Mouse (Mus musculus): ENCODE results near the gene Nedd4. TPM values are rescaled to one million over a fixed set of nuclear protein-coding genes. Genes with fewer than 3 reads are reported as not detected.

Gene Nedd4
- polyA plus RNA-seq, 1 experiment from 2014 or later: 605 TPM

- no peaks in the 10 kb centered on the region for H3K36me3 ChIP-seq
- no peak overlapping the region for H3K27ac ChIP-seq (replicated peaks)
- peaks cover 30% of the 10 kb centered on the region for H3K4me1 ChIP-seq
- no peaks in the 10 kb centered on the region for H3K9me3 ChIP-seq (replicated peaks)
- WGBS: 66% methylated on average over 3 of the region's 3 CpGs
- no peak overlapping the region for H3K4me3 ChIP-seq
- H3K27me3 ChIP-seq (ENCODE audit: low read depth, poor library complexity, severe bottlenecking): no peaks in the 10 kb centered on the region
- DNase-seq (ENCODE audit: low spot score): no peak
Observed at GRCm38 (mm10) chr9:72763050-72763718, 101.0 kb downstream of the Nedd4 start.

GRCm38 (mm10) chr9:72766789-72767349, 104.7 kb downstream of the Nedd4 start:
- no peaks in the 10 kb centered on the region for H3K36me3 ChIP-seq
- WGBS: 2% methylated on average over 17 of the region's 17 CpGs
- H3K27ac ChIP-seq (replicated peaks): peak overlapping the region; percentile 83
- H3K27me3 ChIP-seq (ENCODE audit: low read depth, poor library complexity, severe bottlenecking): no peaks in the 10 kb centered on the region
- peak; percentile 88 for DNase-seq (ENCODE audit: low spot score)
- peak overlapping the region; percentile 51 for H3K4me3 ChIP-seq
- peaks cover 22% of the 10 kb centered on the region for H3K4me1 ChIP-seq
- no peaks in the 10 kb centered on the region for H3K9me3 ChIP-seq (replicated peaks)

GRCm38 (mm10) chr9:72775022-72775421, 112.9 kb downstream of the Nedd4 start:
- H3K27me3 ChIP-seq (ENCODE audit: low read depth, poor library complexity, severe bottlenecking): no peaks in the 10 kb centered on the region
- no peaks in the 10 kb centered on the region for H3K9me3 ChIP-seq (replicated peaks)
- peaks cover 18% of the 10 kb centered on the region for H3K4me1 ChIP-seq
- 95% methylated on average over 4 of the region's 4 CpGs for WGBS
- no peak for DNase-seq (ENCODE audit: low spot score)
- H3K4me3 ChIP-seq: no peak overlapping the region
- no peak overlapping the region for H3K27ac ChIP-seq (replicated peaks)
- H3K36me3 ChIP-seq: no peaks in the 10 kb centered on the region

- Histone ChIP-seq H3K27ac (replicated peaks) (peak overlapping the region; percentile 23; the same call in 1 of the 2 replicates), H3K9me3 (replicated peaks) (no peaks in the 10 kb centered on the region), H3K27me3 (ENCODE audit: low read depth, poor library complexity, severe bottlenecking) (no peaks in the 10 kb centered on the region), H3K36me3 (no peaks in the 10 kb centered on the region), H3K4me1 (peaks cover 39% of the 10 kb centered on the region), H3K4me3 (no peak overlapping the region)
- no peak for DNase-seq (ENCODE audit: low spot score)
- 63% methylated on average over 11 of the region's 11 CpGs for WGBS
Observed at GRCm38 (mm10) chr9:72779004-72779403, 116.9 kb downstream of the Nedd4 start.

GRCm38 (mm10) chr9:72779733-72780132, 117.6 kb downstream of the Nedd4 start:
- peak overlapping the region; percentile 52 for H3K27ac ChIP-seq (replicated peaks)
- H3K4me1 ChIP-seq: peaks cover 35% of the 10 kb centered on the region
- no peaks in the 10 kb centered on the region for H3K9me3 ChIP-seq (replicated peaks)
- 5% methylated on average over 4 of the region's 4 CpGs for WGBS
- no peak overlapping the region; the same call in 1 of the 2 replicates for H3K4me3 ChIP-seq
- H3K27me3 ChIP-seq (ENCODE audit: low read depth, poor library complexity, severe bottlenecking): no peaks in the 10 kb centered on the region
- DNase-seq (ENCODE audit: low spot score): peak; percentile 46
- H3K36me3 ChIP-seq: no peaks in the 10 kb centered on the region

- no peak for DNase-seq (ENCODE audit: low spot score)
- WGBS: 52% methylated on average over 5 of the region's 5 CpGs
- no peaks in the 10 kb centered on the region for H3K27me3 ChIP-seq (ENCODE audit: low read depth, poor library complexity, severe bottlenecking)
- H3K4me3 ChIP-seq: no peak overlapping the region
- no peaks in the 10 kb centered on the region for H3K9me3 ChIP-seq (replicated peaks)
- H3K27ac ChIP-seq (replicated peaks): no peak overlapping the region
- no peaks in the 10 kb centered on the region for H3K36me3 ChIP-seq
- H3K4me1 ChIP-seq: peaks cover 35% of the 10 kb centered on the region
Observed at GRCm38 (mm10) chr9:72780694-72781093, 118.5 kb downstream of the Nedd4 start.

- Histone ChIP-seq H3K27ac (replicated peaks) (no peak overlapping the region), H3K9me3 (replicated peaks) (no peaks in the 10 kb centered on the region), H3K27me3 (ENCODE audit: low read depth, poor library complexity, severe bottlenecking) (no peaks in the 10 kb centered on the region), H3K4me3 (no peak overlapping the region), H3K36me3 (no peaks in the 10 kb centered on the region), H3K4me1 (peaks cover 35% of the 10 kb centered on the region)
- DNase-seq (ENCODE audit: low spot score): no peak
- WGBS: 48% methylated on average over 4 of the region's 4 CpGs
Observed at GRCm38 (mm10) chr9:72781466-72781865, 119.3 kb downstream of the Nedd4 start.

GRCm38 (mm10) chr9:72782121-72782520, 120.0 kb downstream of the Nedd4 start:
- peaks cover 35% of the 10 kb centered on the region for H3K4me1 ChIP-seq
- H3K27ac ChIP-seq (replicated peaks): no peak overlapping the region
- no peak overlapping the region for H3K4me3 ChIP-seq
- no peaks in the 10 kb centered on the region for H3K9me3 ChIP-seq (replicated peaks)
- no peaks in the 10 kb centered on the region for H3K36me3 ChIP-seq
- 60% methylated on average over 8 of the region's 8 CpGs for WGBS
- H3K27me3 ChIP-seq (ENCODE audit: low read depth, poor library complexity, severe bottlenecking): no peaks in the 10 kb centered on the region
- DNase-seq (ENCODE audit: low spot score): no peak

GRCm38 (mm10) chr9:72787732-72788131, 125.6 kb downstream of the Nedd4 start:
- DNase-seq (ENCODE audit: low spot score): no peak
- 88% methylated on average over 1 of the region's 1 CpGs for WGBS
- H3K27ac ChIP-seq (replicated peaks): no peak overlapping the region
- H3K4me1 ChIP-seq: peaks cover 30% of the 10 kb centered on the region
- H3K36me3 ChIP-seq: no peaks in the 10 kb centered on the region
- peaks cover under 1% of the 10 kb centered on the region; the same call in 1 of the 2 replicates for H3K9me3 ChIP-seq (replicated peaks)
- no peaks in the 10 kb centered on the region for H3K27me3 ChIP-seq (ENCODE audit: low read depth, poor library complexity, severe bottlenecking)
- no peak overlapping the region for H3K4me3 ChIP-seq

GRCm38 (mm10) chr9:72790530-72791212, 128.5 kb downstream of the Nedd4 start:
- 51% methylated on average over 14 of the region's 14 CpGs for WGBS
- Histone ChIP-seq H3K36me3 (no peaks in the 10 kb centered on the region), H3K4me3 (no peak overlapping the region), H3K4me1 (peaks cover 30% of the 10 kb centered on the region), H3K27ac (replicated peaks) (no peak overlapping the region; the same call in 1 of the 2 replicates), H3K27me3 (ENCODE audit: low read depth, poor library complexity, severe bottlenecking) (no peaks in the 10 kb centered on the region), H3K9me3 (replicated peaks) (peaks cover 7% of the 10 kb centered on the region; the same call in 1 of the 2 replicates)
- no peak for DNase-seq (ENCODE audit: low spot score)

- H3K27ac ChIP-seq (replicated peaks): peak overlapping the region; percentile 65; the same call in 1 of the 2 replicates
- WGBS: 38% methylated on average over 10 of the region's 10 CpGs
- no peaks in the 10 kb centered on the region for H3K36me3 ChIP-seq
- peaks cover 30% of the 10 kb centered on the region for H3K4me1 ChIP-seq
- DNase-seq (ENCODE audit: low spot score): no peak
- H3K9me3 ChIP-seq (replicated peaks): peaks cover 7% of the 10 kb centered on the region; the same call in 1 of the 2 replicates
- H3K27me3 ChIP-seq (ENCODE audit: low read depth, poor library complexity, severe bottlenecking): no peaks in the 10 kb centered on the region
- peak overlapping the region; percentile 28 for H3K4me3 ChIP-seq
Observed at GRCm38 (mm10) chr9:72791213-72791582, 129.1 kb downstream of the Nedd4 start.

GRCm38 (mm10) chr9:72791681-72792080, 129.5 kb downstream of the Nedd4 start:
- Histone ChIP-seq H3K9me3 (replicated peaks) (peaks cover 7% of the 10 kb centered on the region; the same call in 1 of the 2 replicates), H3K4me1 (peaks cover 30% of the 10 kb centered on the region), H3K4me3 (0 out of 2 replicates have a peak overlapping the region, but pooled peaks have one; percentile 28), H3K27me3 (ENCODE audit: low read depth, poor library complexity, severe bottlenecking) (no peaks in the 10 kb centered on the region), H3K36me3 (no peaks in the 10 kb centered on the region), H3K27ac (replicated peaks) (0 out of 2 replicates have a peak overlapping the region, but pooled peaks have one; percentile 23)
- no peak for DNase-seq (ENCODE audit: low spot score)
- WGBS: 9% methylated on average over 6 of the region's 6 CpGs

GRCm38 (mm10) chr9:72795243-72795642, 133.1 kb downstream of the Nedd4 start:
- no peaks in the 10 kb centered on the region for H3K27me3 ChIP-seq (ENCODE audit: low read depth, poor library complexity, severe bottlenecking)
- H3K4me3 ChIP-seq: no peak overlapping the region
- peaks cover 25% of the 10 kb centered on the region for H3K4me1 ChIP-seq
- no peak overlapping the region for H3K27ac ChIP-seq (replicated peaks)
- no peaks in the 10 kb centered on the region for H3K36me3 ChIP-seq
- WGBS: 92% methylated on average over 3 of the region's 3 CpGs
- peaks cover 9% of the 10 kb centered on the region; the same call in 1 of the 2 replicates for H3K9me3 ChIP-seq (replicated peaks)
- DNase-seq (ENCODE audit: low spot score): no peak
